Mouse (Mus musculus) hindbrain, embryonic 16.5 days (tissue): ENCODE data around the gene Itln1. TPM values are rescaled to one million over a fixed set of nuclear protein-coding genes. Genes with fewer than 3 reads are reported as not detected.

ENCODE experiments used
- ATAC-seq: fragments of 200-750 bp; cut with Nextera tagmentation; 2 replicates; pipeline ENCODE4 v1.8.0; 2017; ENCODE audit warnings: moderate TSS enrichment, moderate library complexity
- H3K27ac ChIP-seq: fragments of 300-500 bp; sonication (generic); 2 replicates; pipeline ENCODE4 v1.5.1; 2014; ENCODE audit warnings: low read depth, mild to moderate bottlenecking, control low read depth, low read length, moderate library complexity
- H3K27me3 ChIP-seq: fragments of 300-500 bp; sonication (generic); replicated peaks from 2 replicates; pipeline ENCODE4 v1.6.1; 2014; ENCODE audit warnings: low read length; ENCODE audit not compliant: control insufficient read depth, insufficient read depth
- H3K36me3 ChIP-seq: fragments of 300-500 bp; sonication (generic); 2 replicates; pipeline ENCODE4 v1.6.1; 2014; ENCODE audit warnings: mild to moderate bottlenecking, low read length, moderate library complexity, mixed read lengths; ENCODE audit not compliant: control insufficient read depth, insufficient read depth
- H3K4me1 ChIP-seq: fragments of 300-500 bp; sonication (generic); 2 replicates; pipeline ENCODE4 v1.6.1; 2014; ENCODE audit warnings: low read depth, low read length; ENCODE audit not compliant: control insufficient read depth, insufficient read depth
- H3K4me2 ChIP-seq: fragments of 300-500 bp; sonication (generic); 2 replicates; pipeline ENCODE4 v1.6.1; 2014; ENCODE audit warnings: mild to moderate bottlenecking, low read length, control low read depth, moderate library complexity
- H3K4me3 ChIP-seq: fragments of 300-500 bp; sonication (generic); 2 replicates; pipeline ENCODE4 v1.5.1; 2014; ENCODE audit warnings: mild to moderate bottlenecking, low read length, control low read depth, moderate library complexity
- H3K9ac ChIP-seq: fragments of 300-500 bp; sonication (generic); 2 replicates; pipeline ENCODE4 v1.6.1; 2014; ENCODE audit warnings: low read depth, mild to moderate bottlenecking, control low read depth, low read length, moderate library complexity
- H3K9me3 ChIP-seq: fragments of 300-500 bp; sonication (generic); 2 replicates; pipeline ENCODE4 v1.6.1; 2014; ENCODE audit warnings: mild to moderate bottlenecking, low read length, moderate library complexity; ENCODE audit not compliant: control insufficient read depth
- WGBS: fragments of 180-500 bp; shearing (Covaris S2); extraction: QIAGEN DNeasy Blood & Tissue Kit; methylation state at CpG from one replicate; pipeline ENCODE4 v1.1.7; 2014; 5-methylcytosine and 5-hydroxymethylcytosine counted together
- polyA plus RNA-seq: library from polyadenylated mRNA; unstranded; fragments of >200 nt; fragmentation: Nextera tagmentation; extraction: Ambion mirVana; gene quantifications from 2 replicates; pipeline ENCODE4 v1.2.1, GENCODE M21; 2015

The Itln1 gene
- polyA plus RNA-seq, 1 experiment from 2014 or later, result not detected

DNA sequence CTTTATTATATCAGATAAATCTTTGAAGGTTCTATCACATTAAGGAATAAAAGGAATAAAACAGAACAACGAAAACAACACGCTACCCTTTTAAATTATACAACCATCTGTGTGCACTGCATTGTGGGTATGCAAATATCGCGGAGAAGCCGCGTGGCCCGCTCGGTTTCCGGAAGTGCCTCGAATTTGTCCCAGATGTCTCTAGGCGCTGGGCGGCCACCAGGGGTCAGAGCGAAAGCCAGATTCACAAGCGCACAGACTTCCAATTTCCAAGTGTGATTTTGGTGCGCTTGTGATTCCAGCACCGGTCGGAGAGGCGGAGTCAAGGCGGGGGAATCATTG is 31.9 kb downstream of the Itln1 start, which contains the start of gene Alyref2:
TSS of gene Alyref2 (plus strand) at position 229 of the 342 bp plus-strand sequence.
- peak within 1 kb of the TSS; percentile 77 for H3K4me2 ChIP-seq
- 0% methylated on average over 19 of the region's 19 CpGs for WGBS

DNA sequence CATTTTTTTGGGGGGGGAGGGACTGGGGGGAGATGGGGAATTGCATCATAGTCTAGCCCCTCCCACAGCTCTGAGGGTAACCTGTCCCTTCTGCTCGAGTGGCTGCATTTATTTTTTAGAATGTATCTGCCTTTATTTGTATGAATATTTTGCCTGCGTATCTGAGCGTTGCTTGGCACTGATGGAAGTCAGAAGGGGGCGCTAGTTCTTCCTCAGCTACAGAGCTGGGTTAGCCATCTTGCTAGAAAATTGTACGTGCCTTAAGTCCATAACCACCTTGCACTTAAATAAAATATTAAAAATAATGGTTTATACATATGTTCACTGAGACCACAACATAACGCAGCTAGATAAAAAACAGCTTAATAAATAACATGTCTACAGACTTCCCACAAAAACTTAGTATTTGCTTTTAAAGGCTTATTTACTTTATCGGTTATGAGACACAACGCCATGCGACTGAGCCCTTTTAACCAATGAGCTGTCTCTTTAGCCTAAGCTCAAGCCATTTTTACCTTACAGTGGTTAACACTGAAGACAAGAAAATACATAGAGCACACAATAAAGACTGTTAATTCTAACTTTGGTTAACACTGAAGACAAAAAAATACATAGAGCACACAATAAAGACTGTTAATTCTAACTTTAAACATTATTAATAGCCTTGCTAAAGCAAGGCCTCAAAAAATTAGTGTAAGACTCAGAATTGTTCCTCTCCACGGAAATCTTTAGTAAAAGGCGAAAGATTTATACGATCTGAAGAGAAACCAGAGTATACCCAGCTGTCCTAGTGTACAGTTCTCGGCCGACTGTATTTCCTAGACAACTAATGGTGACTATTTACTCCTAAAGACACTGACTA is 32.5 kb downstream of the Itln1 start:
- Histone ChIP-seq H3K4me2 (peak overlapping the region; percentile 77), H3K4me3 (peak overlapping the region; percentile 15), H3K9ac (peak overlapping the region; percentile 47), H3K9me3 (no peaks in the 10 kb centered on the region), H3K27ac (peak overlapping the region; percentile 94), H3K4me1 (peaks cover 5% of the 10 kb centered on the region; the same call in 1 of the 2 replicates), H3K27me3 (no peaks in the 10 kb centered on the region), H3K36me3 (no peaks in the 10 kb centered on the region; the same call in 1 of the 2 replicates)
- under 1% methylated on average over 14 of the region's 14 CpGs for WGBS
- peak; percentile 86 for ATAC-seq

More for the DNA sequence above, 31.9 kb downstream of the Itln1 start, which contains the start of gene Alyref2:
- Histone ChIP-seq H3K27me3 (no peaks in the 10 kb centered on the region), H3K4me3 (peak within 1 kb of the TSS; percentile 66), H3K9me3 (no peaks in the 10 kb centered on the region), H3K9ac (peak within 1 kb of the TSS; percentile 83), H3K36me3 (no peaks in the 10 kb centered on the region; the same call in 1 of the 2 replicates), H3K4me1 (peaks cover 5% of the 10 kb centered on the region; the same call in 1 of the 2 replicates), H3K27ac (peak within 1 kb of the TSS; percentile 94)
- ATAC-seq, result peak; percentile 89

DNA sequence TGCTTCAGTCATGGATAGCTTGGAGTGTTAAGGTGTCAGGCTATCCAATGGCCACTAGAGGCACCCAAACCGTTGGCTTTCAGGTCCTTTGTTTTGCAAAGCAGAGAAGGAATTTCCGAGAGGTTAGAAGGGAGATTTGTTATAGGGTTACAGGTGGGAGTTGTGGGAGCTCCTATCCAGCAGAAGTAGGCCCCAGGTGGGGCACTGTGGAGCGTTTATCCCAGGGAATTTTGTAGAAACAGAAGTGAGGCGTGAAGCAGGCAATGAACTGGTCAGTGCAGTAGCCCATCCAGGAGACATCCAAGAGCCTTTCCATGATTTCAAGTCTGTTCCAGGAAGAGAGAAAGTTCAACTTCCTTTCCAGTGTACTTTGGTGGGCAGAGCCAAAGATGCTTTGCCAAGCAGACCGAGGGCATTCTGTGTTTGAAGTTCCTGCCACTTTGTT is 33.4 kb downstream of the Itln1 start:
- H3K4me3 ChIP-seq, result peak overlapping the region; percentile 17; the same call in 1 of the 2 replicates
- no peak for ATAC-seq
- 8% methylated on average over 5 of the region's 5 CpGs for WGBS

DNA sequence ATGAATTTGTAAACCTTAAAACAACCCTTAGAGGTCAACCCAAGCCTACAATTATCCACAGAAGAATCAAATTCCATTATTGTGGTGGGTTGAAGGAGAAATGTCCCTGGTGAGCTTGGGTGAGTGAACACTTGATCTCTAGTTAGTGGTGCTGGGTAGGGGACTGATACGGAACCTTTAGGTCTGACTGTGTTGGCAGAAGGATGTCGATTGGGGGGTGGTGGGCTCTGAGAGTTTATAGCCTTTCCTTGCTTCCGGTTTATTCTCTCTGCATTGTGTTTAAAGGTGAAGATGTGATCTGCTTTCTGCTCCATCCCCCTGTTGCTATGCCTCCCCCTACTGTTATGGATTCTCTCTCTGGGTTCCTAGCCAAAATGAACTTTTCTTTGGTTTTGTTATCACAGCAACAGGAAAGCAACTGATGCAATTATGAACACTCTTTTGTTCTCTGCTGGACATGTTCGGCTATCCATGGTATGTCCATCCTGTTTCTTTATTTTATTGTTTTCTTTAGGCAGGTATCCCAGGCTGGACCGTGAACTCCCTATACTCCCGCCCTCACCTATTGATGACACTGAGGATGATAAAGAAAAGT is 34.0 kb downstream of the Itln1 start:
- Histone ChIP-seq H3K9ac (no peak overlapping the region), H3K9me3 (no peaks in the 10 kb centered on the region), H3K27me3 (no peaks in the 10 kb centered on the region), H3K4me1 (peaks cover 5% of the 10 kb centered on the region; the same call in 1 of the 2 replicates), H3K4me2 (no peak overlapping the region), H3K4me3 (no peak overlapping the region), H3K36me3 (no peaks in the 10 kb centered on the region), H3K27ac (no peak overlapping the region)
- ATAC-seq, result no peak
- 54% methylated on average over 6 of the region's 6 CpGs for WGBS

More for the DNA sequence above, 33.4 kb downstream of the Itln1 start:
- H3K9ac ChIP-seq, result peak overlapping the region; percentile 39; the same call in 1 of the 2 replicates
- H3K4me2 ChIP-seq, result peak overlapping the region; percentile 77
- H3K36me3 ChIP-seq, result no peaks in the 10 kb centered on the region; the same call in 1 of the 2 replicates
- H3K27me3 ChIP-seq, result no peaks in the 10 kb centered on the region
- peaks cover 5% of the 10 kb centered on the region; the same call in 1 of the 2 replicates for H3K4me1 ChIP-seq
- peak overlapping the region; percentile 66 for H3K27ac ChIP-seq
- H3K9me3 ChIP-seq, result no peaks in the 10 kb centered on the region

DNA sequence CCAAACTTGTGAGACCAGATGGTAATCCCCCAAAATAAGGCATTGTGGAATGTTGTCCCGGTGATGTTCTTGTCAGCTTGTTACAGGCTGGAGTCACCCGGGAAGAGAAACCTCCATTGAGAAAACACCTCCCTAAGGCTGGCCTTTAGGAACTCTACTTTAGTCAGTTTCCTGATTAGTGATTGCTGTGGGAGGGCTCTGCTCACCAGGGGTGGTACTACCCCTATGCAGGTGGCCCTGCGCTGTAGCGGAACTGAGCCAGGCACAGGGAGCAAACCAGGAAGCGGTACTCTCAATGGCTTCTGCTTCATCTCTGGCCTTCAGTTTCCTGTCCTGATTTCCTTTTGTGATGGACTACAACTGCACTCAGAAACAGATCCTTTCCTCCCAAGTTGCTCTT is 35.2 kb downstream of the Itln1 start:
- H3K4me1 ChIP-seq, result peaks cover 2% of the 10 kb centered on the region; the same call in 1 of the 2 replicates
- ATAC-seq, result no peak
- H3K27ac ChIP-seq, result no peak overlapping the region
- H3K9ac ChIP-seq, result no peak overlapping the region
- no peaks in the 10 kb centered on the region for H3K27me3 ChIP-seq
- H3K4me2 ChIP-seq, result no peak overlapping the region
- no peaks in the 10 kb centered on the region for H3K36me3 ChIP-seq
- no peak overlapping the region for H3K4me3 ChIP-seq
- no peaks in the 10 kb centered on the region for H3K9me3 ChIP-seq
- 77% methylated on average over 5 of the region's 5 CpGs for WGBS

DNA sequence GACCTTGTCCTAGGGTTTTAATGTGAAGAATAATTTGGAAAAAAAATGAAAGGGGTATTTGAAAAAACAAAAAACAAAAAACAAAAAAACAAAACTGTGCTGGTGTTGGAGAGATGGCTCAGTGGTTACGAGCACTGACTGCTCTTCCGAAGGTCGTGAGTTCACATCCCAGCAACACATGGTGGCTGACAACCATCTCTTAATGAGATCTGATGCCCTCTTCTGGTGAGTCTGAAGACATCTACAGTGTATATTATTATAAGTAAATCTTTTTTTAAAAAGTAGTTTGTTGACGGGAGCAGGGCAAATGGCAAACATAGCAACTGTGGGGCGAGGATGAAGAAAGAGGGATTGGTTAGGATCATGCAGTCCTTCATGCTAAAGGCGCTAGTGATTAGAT is 39.7 kb downstream of the Itln1 start:
- no peaks in the 10 kb centered on the region for H3K4me1 ChIP-seq
- peaks cover 3% of the 10 kb centered on the region; the same call in 1 of the 2 replicates for H3K9me3 ChIP-seq
- ATAC-seq, result no peak
- H3K4me2 ChIP-seq, result no peak overlapping the region
- no peaks in the 10 kb centered on the region for H3K27me3 ChIP-seq
- H3K36me3 ChIP-seq, result no peaks in the 10 kb centered on the region
- 89% methylated on average over 6 of the region's 6 CpGs for WGBS
- H3K9ac ChIP-seq, result no peak overlapping the region
- no peak overlapping the region for H3K27ac ChIP-seq
- no peak overlapping the region for H3K4me3 ChIP-seq

DNA sequence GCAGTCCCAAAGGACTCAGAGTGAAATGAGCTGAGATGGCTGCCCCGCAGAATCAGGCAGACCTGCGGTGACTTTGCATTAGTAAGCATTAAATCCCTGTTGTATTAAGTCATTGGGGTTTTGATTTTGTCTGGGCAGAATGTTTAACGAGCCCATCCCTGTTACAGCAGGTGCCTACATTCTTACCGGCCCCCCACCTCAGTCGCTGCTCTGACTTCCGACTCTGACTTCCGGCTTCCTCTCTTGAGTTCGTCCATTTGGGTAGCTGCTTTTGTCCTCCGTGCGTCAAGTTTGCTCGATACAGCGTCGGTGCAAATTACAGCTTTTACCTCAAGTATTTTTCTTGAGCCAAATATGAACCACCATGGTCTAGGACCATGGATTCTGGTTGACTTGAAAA is 40.9 kb downstream of the Itln1 start:
- Histone ChIP-seq H3K36me3 (no peaks in the 10 kb centered on the region), H3K9ac (no peak overlapping the region)
- no peak for ATAC-seq

DNA sequence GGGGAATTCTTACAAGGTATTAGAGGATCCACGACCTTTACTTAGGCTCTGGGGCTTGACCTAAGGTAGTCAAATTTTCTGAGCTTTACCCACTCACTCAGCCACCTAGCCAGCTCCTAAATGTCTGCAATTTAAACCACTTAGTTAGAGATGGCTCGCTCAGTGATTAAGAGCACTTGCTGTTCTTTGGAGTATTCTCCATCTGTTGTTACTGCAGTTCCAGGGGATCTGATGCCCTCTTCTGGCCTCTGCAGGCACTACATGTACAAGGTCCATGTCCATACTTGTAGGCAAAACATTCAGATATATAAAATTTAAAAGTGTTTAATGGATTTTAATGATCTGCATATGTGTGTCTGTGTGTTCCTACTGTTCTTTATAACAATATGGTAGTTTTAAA is 56.1 kb downstream of the Itln1 start:
- H3K27ac ChIP-seq, result no peak overlapping the region
- H3K9me3 ChIP-seq, result peaks cover 3% of the 10 kb centered on the region
- peak; percentile 71 for ATAC-seq
- H3K4me1 ChIP-seq, result no peaks in the 10 kb centered on the region
- H3K27me3 ChIP-seq, result no peaks in the 10 kb centered on the region
- H3K36me3 ChIP-seq, result no peaks in the 10 kb centered on the region
- H3K4me3 ChIP-seq, result no peak overlapping the region
- H3K4me2 ChIP-seq, result no peak overlapping the region
- H3K9ac ChIP-seq, result no peak overlapping the region
- 55% methylated on average over 2 of the region's 2 CpGs for WGBS

More for the DNA sequence above, 40.9 kb downstream of the Itln1 start:
- Histone ChIP-seq H3K27ac (no peak overlapping the region), H3K4me3 (no peak overlapping the region), H3K27me3 (no peaks in the 10 kb centered on the region), H3K9me3 (peaks cover 6% of the 10 kb centered on the region; the same call in 1 of the 2 replicates), H3K4me1 (no peaks in the 10 kb centered on the region), H3K4me2 (no peak overlapping the region)
- 93% methylated on average over 13 of the region's 13 CpGs for WGBS
